ENCODE assay signal across 8 mouse cellular contexts in genomic region chr1:181445630-181446257, GRCm38 (mm10).
DNase-seq lines count a peak whose midpoint lies in the region; ATAC-seq and TF ChIP-seq lines count a peak whose summit lies in the region.

No protein-coding gene starts in this region.

- dilution Hi-C loops in CH12.LX (cut with MboI; ENCODE audit: extremely low pct_ligation_motif_present, extremely low pct_unique_long_range_greater_than_20kb, low sequenced_read_pairs) = no loop called here

- no peaks in the 10 kb centered on the region for H3K27me3 ChIP-seq in hindbrain, postnatal 0 days (ENCODE audit: insufficient read depth, low read length)
- no peaks in the 10 kb centered on the region for H3K27me3 ChIP-seq in hindbrain, embryonic 13.5 days
- H3K27me3 ChIP-seq in CH12.LX (replicated peaks) = no peaks in the 10 kb centered on the region
- H3K27me3 ChIP-seq in limb, embryonic 14.5 days (ENCODE audit: control insufficient read depth, insufficient read depth, low read length) = no peaks in the 10 kb centered on the region

- no peak overlapping the region for H3K9ac ChIP-seq in hindbrain, postnatal 0 days (replicated peaks; ENCODE audit: low read length)
- H3K9ac ChIP-seq in hindbrain, embryonic 13.5 days = no peak overlapping the region
- H3K9ac ChIP-seq in CH12.LX (ENCODE audit: insufficient read depth, low read depth) = no peak overlapping the region
- no peak overlapping the region for H3K9ac ChIP-seq in limb, embryonic 14.5 days (ENCODE audit: low read depth, low read length, severe bottlenecking)

- no peaks in the 10 kb centered on the region for H3K79me2 ChIP-seq in CH12.LX (replicated peaks; ENCODE audit: control insufficient read depth, extremely low read depth, insufficient read depth, poor library complexity, severe bottlenecking)

- TF ChIP-seq CTCF in hindbrain, postnatal 0 days (IDR thresholded peaks at IDR 0.05; ENCODE audit: low read depth) = peak; percentile 46; the same call in 1 of the 2 replicates
- TF ChIP-seq CTCF in CH12.LX (conservative IDR thresholded peaks at IDR 0.05 in 1 of 2, IDR thresholded peaks at IDR 0.05 in 1 of 2; ENCODE audit: low read depth in 2 of 2, low read length in 2 of 2) = peak; percentile 55 to 71

- WGBS in hindbrain, postnatal 0 days = 31% methylated on average over 1 of the region's 1 CpGs
- 76% methylated on average over 1 of the region's 1 CpGs for whole genome bisulfite sequencing in hindbrain, embryonic 13.5 days
- 24% methylated on average over 1 of the region's 1 CpGs for WGBS in limb, embryonic 14.5 days

- peaks cover 19% of the 10 kb centered on the region; the same call in 1 of the 2 replicates for H3K4me1 ChIP-seq in hindbrain, postnatal 0 days (ENCODE audit: insufficient read depth, low read length)
- H3K4me1 ChIP-seq in hindbrain, embryonic 13.5 days (replicated peaks) = peaks cover 8% of the 10 kb centered on the region
- peaks cover 0 to 8% of the 10 kb centered on the region in 2 experiments; a peak in 2 of 4 replicates for H3K4me1 ChIP-seq in CH12.LX (ENCODE audit: control insufficient read depth in 1 of 2, insufficient read depth in 2 of 2)
- peaks cover 38% of the 10 kb centered on the region for H3K4me1 ChIP-seq in limb, embryonic 14.5 days (ENCODE audit: control insufficient read depth, insufficient read depth, low read length)

- H3K36me3 ChIP-seq in hindbrain, postnatal 0 days (ENCODE audit: insufficient read depth, low read length) = no peaks in the 10 kb centered on the region
- H3K36me3 ChIP-seq in hindbrain, embryonic 13.5 days = no peaks in the 10 kb centered on the region
- no peaks in the 10 kb centered on the region for H3K36me3 ChIP-seq in CH12.LX (replicated peaks in 1 of 2; ENCODE audit: control insufficient read depth in 1 of 2, insufficient read depth in 1 of 2, low read length in 1 of 2)
- H3K36me3 ChIP-seq in limb, embryonic 14.5 days (ENCODE audit: control insufficient read depth, insufficient read depth, low read length) = no peaks in the 10 kb centered on the region

- TF ChIP-seq POLR2A in CH12.LX (IDR thresholded peaks at IDR 0.05; ENCODE audit: low read depth, low read length) = no peak
- no peak for TF ChIP-seq POLR2A in limb, embryonic 14.5 days (IDR thresholded peaks at IDR 0.05; ENCODE audit: borderline replicate concordance, extremely low read depth, insufficient read depth, insufficient read length)

- no peak overlapping the region for H3K4me3 ChIP-seq in hindbrain, postnatal 0 days (ENCODE audit: low read length)
- no peak overlapping the region for H3K4me3 ChIP-seq in hindbrain, embryonic 13.5 days
- H3K4me3 ChIP-seq in CH12.LX (replicated peaks in 1 of 3; ENCODE audit: low read depth in 2 of 3, low read length in 2 of 3, poor library complexity in 1 of 3) = no peak overlapping the region
- H3K4me3 ChIP-seq in limb, embryonic 14.5 days (replicated peaks; ENCODE audit: low read length) = no peak overlapping the region

- TF ChIP-seq EP300 in CH12.LX (IDR thresholded peaks at IDR 0.05; ENCODE audit: low read length) = no peak

- peak; percentile 50; the same call in 1 of the 2 replicates for ATAC-seq in hindbrain, postnatal 0 days
- ATAC-seq in hindbrain, embryonic 13.5 days (ENCODE audit: low FRiP score) = no peak
- 0 out of 2 replicates have a peak, but pooled peaks have one; percentile 14 for ATAC-seq in granulocyte monocyte progenitor cell, adult 5-6 weeks (replicated peaks; ENCODE audit: poor library complexity, severe bottlenecking)
- no peak for ATAC-seq in limb, embryonic 14.5 days (ENCODE audit: low FRiP score, low read depth)
- ATAC-seq in inflammation-experienced regulatory T-cells, adult 6 months = no peak

- H3K4me2 ChIP-seq in hindbrain, postnatal 0 days (ENCODE audit: low read depth, low read length) = no peak overlapping the region
- no peak overlapping the region for H3K4me2 ChIP-seq in hindbrain, embryonic 13.5 days
- no peak overlapping the region for H3K4me2 ChIP-seq in CH12.LX (ENCODE audit: insufficient read depth, low read depth, poor library complexity, severe bottlenecking)
- H3K4me2 ChIP-seq in limb, embryonic 14.5 days (replicated peaks; ENCODE audit: low read depth, low read length, severe bottlenecking) = no peak overlapping the region; the same call in 1 of the 2 replicates

- DNase-seq in hindbrain, postnatal 0 days (ENCODE audit: low spot score) = peak; percentile 66
- peak; percentile 55 for DNase-seq in CH12.LX (ENCODE audit: extremely low read depth)
- peak; percentile 85 for DNase-seq in brain, adult 2 months (ENCODE audit: low read depth, low spot score)
- peak; percentile 84 for DNase-seq in limb, embryonic 14.5 days (ENCODE audit: low spot score)
- DNase-seq in urinary bladder, adult 2 months (ENCODE audit: low spot score) = no peak

- no peak overlapping the region for H3K27ac ChIP-seq in hindbrain, postnatal 0 days
- no peak overlapping the region for H3K27ac ChIP-seq in hindbrain, embryonic 13.5 days
- H3K27ac ChIP-seq in CH12.LX (ENCODE audit: insufficient read depth, low read depth) = no peak overlapping the region
- H3K27ac ChIP-seq in limb, embryonic 14.5 days (replicated peaks; ENCODE audit: low read depth, low read length) = peak overlapping the region; percentile 29; the same call in 1 of the 2 replicates

- peak; percentile 15 for TF ChIP-seq RAD21 in CH12.LX (IDR thresholded peaks at IDR 0.05; ENCODE audit: low read depth, low read length)

- H3K9me3 ChIP-seq in hindbrain, postnatal 0 days (ENCODE audit: low read length) = no peaks in the 10 kb centered on the region
- H3K9me3 ChIP-seq in hindbrain, embryonic 13.5 days = no peaks in the 10 kb centered on the region
- no peaks in the 10 kb centered on the region for H3K9me3 ChIP-seq in CH12.LX (replicated peaks; ENCODE audit: low read length)
- no peaks in the 10 kb centered on the region for H3K9me3 ChIP-seq in limb, embryonic 14.5 days (ENCODE audit: control insufficient read depth, low read length)

- in situ Hi-C loops in CH12.LX (cut with MboI; ENCODE audit: low pct_ligation_motif_present, low pct_unique_long_range_greater_than_20kb, low sequenced_read_pairs) = no loop called here

TF ChIP-seq in CH12.LX, 34 proteins besides CTCF, POLR2A, EP300 and RAD21:
- TF ChIP-seq RCOR1 (conservative IDR thresholded peaks at IDR 0.05; ENCODE audit: low read depth, low read length) = no peak
- TF ChIP-seq SMC3 (IDR thresholded peaks at IDR 0.05; ENCODE audit: low read depth, low read length) = peak; percentile 44

Comparison
In these comparisons a context has a peak if more than half of its experiments do, and no peak if none do; other contexts are left out.
1. ATAC-seq: peak in hindbrain, postnatal 0 days (single experiment) and granulocyte monocyte progenitor cell, adult 5-6 weeks (single experiment); none in hindbrain, embryonic 13.5 days (single experiment), limb, embryonic 14.5 days (single experiment) and inflammation-experienced regulatory T-cells, adult 6 months (single experiment).